Mouse (Mus musculus) T-helper 2 cell (primary cell): ENCODE measurements around the gene Ahnak.
"Not testable (repeated sequence)": the region's sequence is repeated elsewhere in the genome, so short reads cannot be mapped to it uniquely, and the experiment has no call there.

Experiments
- in situ Hi-C: fragments of 300-600 bp; cut with MboI, MseI; formaldehyde crosslinking; loops from one replicate; pipeline ENCODE4 v1.15.1; 2025; ENCODE audit warnings: high pct_unique_total_duplicates

Ahnak gene

GRCm38 (mm10) chr19:8992769-8993624, 3.9 kb downstream of the Ahnak start:
- in situ Hi-C loops: loop anchor here (5.0 kb wide), 1 partner anchor 59 kb away; no protein-coding TSS in a partner anchor

- in situ Hi-C loops: loop anchor here (5.0 kb wide), 1 partner anchor 59 kb away; no protein-coding TSS in a partner anchor
These were observed 4.5 kb downstream of the Ahnak start for GRCm38 (mm10) chr19:8993625-8993912.

DNA sequence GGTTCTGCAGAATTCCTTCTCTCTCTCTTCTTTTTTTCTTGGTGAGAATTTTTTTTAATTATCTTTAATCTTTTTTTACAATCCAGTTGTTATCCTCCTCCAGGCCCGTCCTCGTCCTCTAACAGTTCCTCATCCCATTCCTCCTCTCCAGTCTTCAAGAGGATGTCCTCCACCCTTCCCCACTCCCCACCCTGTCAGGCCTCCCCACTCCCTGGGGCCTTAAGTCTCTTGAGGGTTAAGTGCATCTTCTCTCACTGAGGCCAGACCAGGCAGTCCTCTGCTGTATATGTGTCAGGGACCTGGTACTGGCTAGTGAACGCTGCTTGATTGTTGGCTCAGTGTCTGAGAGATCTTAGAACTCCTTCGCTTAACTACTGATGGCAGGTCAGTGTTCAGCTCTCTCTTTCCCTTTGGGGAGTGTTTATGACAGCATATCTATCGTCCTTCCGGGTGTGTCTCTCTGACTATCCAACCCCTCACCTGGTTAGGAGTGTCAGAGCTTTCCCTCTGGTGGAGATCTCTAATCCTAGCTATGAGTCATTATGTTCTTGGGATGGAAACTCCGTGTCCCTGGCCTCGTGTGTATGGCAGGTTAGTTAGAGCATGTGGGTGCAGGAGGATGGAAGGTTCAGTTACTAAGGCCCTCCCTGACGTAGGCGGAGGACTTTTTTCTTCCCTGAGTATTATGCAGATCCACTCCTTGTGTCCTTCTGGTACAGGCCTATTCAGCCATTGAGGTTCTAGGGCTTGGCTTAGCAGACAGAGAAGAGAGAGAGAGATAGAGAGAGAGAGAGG, 5.9 kb downstream of the Ahnak start:
- in situ Hi-C loops: loop anchor here (5.0 kb wide), 1 partner anchor 57 kb away; no protein-coding TSS in a partner anchor

- in situ Hi-C loops: no loop called here
These were observed 7.5 kb downstream of the Ahnak start for GRCm38 (mm10) chr19:8996601-8997000.

- in situ Hi-C loops: no loop called here
These were observed 8.5 kb downstream of the Ahnak start for GRCm38 (mm10) chr19:8997546-8997945.

- in situ Hi-C loops: no loop called here
These were observed 9.5 kb downstream of the Ahnak start for GRCm38 (mm10) chr19:8998546-8998945.

GRCm38 (mm10) chr19:8999223-8999622, 10.1 kb downstream of the Ahnak start:
- in situ Hi-C loops: no loop called here

GRCm38 (mm10) chr19:9006915-9007314, 17.8 kb downstream of the Ahnak start:
- in situ Hi-C loops: not testable (repeated sequence)

- in situ Hi-C loops: no loop called here
These were observed 30.2 kb downstream of the Ahnak start for GRCm38 (mm10) chr19:9019298-9019697.

GRCm38 (mm10) chr19:9023021-9023778, 34.1 kb downstream of the Ahnak start:
- in situ Hi-C loops: no loop called here

GRCm38 (mm10) chr19:9025562-9026257, 36.6 kb downstream of the Ahnak start:
- in situ Hi-C loops: no loop called here

- in situ Hi-C loops: no loop called here
These were observed 37.5 kb downstream of the Ahnak start for GRCm38 (mm10) chr19:9026634-9027033.

DNA sequence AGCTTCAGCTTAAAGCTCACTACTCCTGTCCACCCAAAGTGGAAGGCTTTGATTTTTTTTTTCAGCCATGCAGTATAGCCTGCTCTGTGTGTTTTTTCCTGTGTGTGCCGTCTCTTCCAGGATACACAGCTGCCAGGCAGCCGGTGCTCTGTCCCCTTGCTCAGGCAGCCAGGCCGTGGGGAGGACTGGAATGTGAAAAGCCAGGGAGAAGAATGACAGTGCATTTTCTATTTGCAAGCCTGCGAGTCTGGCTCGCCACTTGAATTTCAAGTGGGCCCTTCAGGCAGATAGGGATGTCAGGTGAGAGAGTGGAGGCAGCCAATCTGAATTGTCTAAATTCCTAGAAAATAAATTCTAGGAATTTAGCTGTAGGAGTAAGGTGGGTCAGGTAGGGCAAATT, 38.7 kb downstream of the Ahnak start:
- in situ Hi-C loops: no loop called here

- in situ Hi-C loops: no loop called here
These were observed 39.3 kb downstream of the Ahnak start for GRCm38 (mm10) chr19:9028375-9028774.

GRCm38 (mm10) chr19:9029640-9030262, 40.7 kb downstream of the Ahnak start:
- in situ Hi-C loops: no loop called here

GRCm38 (mm10) chr19:9032502-9033129, 43.5 kb downstream of the Ahnak start:
- in situ Hi-C loops: no loop called here

DNA sequence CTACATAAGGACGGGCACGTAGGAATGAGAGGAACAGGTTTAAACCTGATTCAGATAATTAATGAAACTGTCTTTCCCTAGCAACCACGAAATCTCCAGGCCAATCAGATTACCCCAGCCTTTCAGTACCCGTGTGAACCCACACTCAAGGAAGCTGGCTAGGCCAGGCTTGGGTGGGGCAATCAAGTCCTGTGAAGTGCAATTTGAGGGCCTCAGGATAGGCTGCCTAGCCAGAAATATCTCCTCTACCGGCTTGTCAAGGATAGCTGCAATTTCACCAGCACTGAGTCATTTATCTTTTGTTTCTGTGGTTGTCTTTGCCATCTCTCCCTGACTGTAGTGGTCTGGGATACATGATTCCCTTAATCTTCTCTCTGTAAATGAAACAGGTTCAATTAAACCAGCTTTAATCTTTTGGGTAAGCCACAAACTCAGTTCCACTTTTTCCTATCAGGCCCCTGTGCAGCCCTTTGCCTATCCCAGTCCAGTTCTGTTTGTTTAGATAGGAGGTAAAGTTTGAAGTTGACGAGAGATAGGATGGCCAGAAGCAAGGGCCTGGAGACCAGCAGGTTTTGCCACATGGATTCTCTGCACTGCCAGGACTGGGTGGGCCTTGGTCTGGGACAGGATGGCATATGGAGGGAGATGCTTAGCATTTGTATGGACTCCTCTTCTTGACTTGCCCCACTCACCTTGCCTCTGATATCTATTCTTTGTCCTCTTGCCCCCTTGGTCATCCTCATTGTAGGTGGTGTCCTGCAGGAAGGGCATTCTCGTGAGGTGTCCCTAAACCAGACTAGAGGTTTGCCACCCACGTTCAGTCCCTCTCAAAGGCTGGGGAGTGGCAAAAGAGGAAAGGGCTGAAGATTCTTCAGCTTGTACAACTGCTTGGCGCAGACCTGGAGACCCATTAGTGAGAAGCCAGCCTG, 44.6 kb downstream of the Ahnak start:
- in situ Hi-C loops: no loop called here

DNA sequence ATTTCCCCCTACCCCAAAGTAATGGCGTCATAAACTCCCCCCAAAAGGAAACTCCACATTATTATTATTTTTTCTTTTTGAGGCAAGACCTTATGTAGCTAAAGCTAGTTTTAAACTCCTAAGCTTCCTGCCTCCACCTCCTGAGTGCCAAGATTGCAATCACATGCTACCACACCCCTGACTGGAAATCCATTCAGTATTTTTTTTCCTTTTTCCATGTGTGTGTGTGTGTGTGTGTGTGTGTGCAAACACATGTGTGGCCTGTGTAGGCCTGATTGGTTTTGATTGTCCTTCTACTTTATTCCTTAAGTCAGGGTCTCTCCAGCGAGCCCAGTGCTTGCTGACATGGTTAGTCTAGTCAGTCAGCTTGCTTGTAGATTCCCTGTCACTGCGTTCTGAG, 45.4 kb downstream of the Ahnak start:
- in situ Hi-C loops: no loop called here

- in situ Hi-C loops: no loop called here
These were observed 46.0 kb downstream of the Ahnak start for GRCm38 (mm10) chr19:9035101-9035500.
